Mouse (Mus musculus) bone marrow macrophage, adult 2 months (primary cell): ENCODE results near the gene Traf7.

Experiments used
- CTCF ChIP-seq: IDR thresholded peaks from 2 replicates; pipeline ENCODE4 v1.5.1; 2012; ENCODE audit warnings: low read depth, mild to moderate bottlenecking, low read length, moderate library complexity
- POLR2A ChIP-seq: IDR thresholded peaks from 2 replicates; pipeline ENCODE4 v1.6.1; 2012; ENCODE audit warnings: mild to moderate bottlenecking, low read depth, low read length, borderline replicate concordance

GRCm38 (mm10) chr17:24527723-24528559 lies at the start of gene Traf7:
- TF ChIP-seq POLR2A (peak; percentile 89), CTCF (no peak)
